Mouse (Mus musculus) ES-Bruce4 (cell line): ENCODE data around the gene Herpud1. TPM values are rescaled to one million over a fixed set of nuclear protein-coding genes. Genes with fewer than 3 reads are reported as not detected.

Source experiments
- H3K27ac ChIP-seq: 2 replicates; pipeline ENCODE4 v1.5.1; 2012; ENCODE audit warnings: low read length, inconsistent platforms; ENCODE audit not compliant: insufficient read depth
- H3K27me3 ChIP-seq: 2 replicates; pipeline ENCODE4 v1.6.1; 2012; ENCODE audit warnings: mild to moderate bottlenecking, low read length, inconsistent platforms; ENCODE audit not compliant: control insufficient read depth, poor library complexity, insufficient read depth, severe bottlenecking
- H3K36me3 ChIP-seq: 2 replicates; pipeline ENCODE4 v1.6.1; 2012; ENCODE audit warnings: inconsistent platforms, mild to moderate bottlenecking, low read length, moderate library complexity; ENCODE audit not compliant: control insufficient read depth, poor library complexity, insufficient read depth, severe bottlenecking
- H3K4me1 ChIP-seq: one replicate; pipeline ENCODE4 v1.8.1; 2011; ENCODE audit warnings: low read length; ENCODE audit not compliant: control insufficient read depth, insufficient read depth
- H3K4me3 ChIP-seq: 2 replicates; pipeline ENCODE4 v1.5.1; 2011; ENCODE audit warnings: low read depth, mild to moderate bottlenecking, low read length
- H3K9ac ChIP-seq: 2 replicates; pipeline ENCODE4 v1.6.1; 2012; ENCODE audit warnings: low read depth, mild to moderate bottlenecking, inconsistent platforms; ENCODE audit not compliant: poor library complexity, severe bottlenecking
- H3K9me3 ChIP-seq: replicated peaks from 2 replicates; pipeline ENCODE4 v1.6.1; 2012; ENCODE audit warnings: mild to moderate bottlenecking, low read length, inconsistent platforms; ENCODE audit not compliant: control insufficient read depth, poor library complexity, insufficient read depth, severe bottlenecking
- CTCF ChIP-seq: IDR thresholded peaks from one replicate; pipeline ENCODE4 v1.8.1; 2011; ENCODE audit warnings: low read depth, low read length
- EP300 ChIP-seq: IDR thresholded peaks from 2 replicates; pipeline ENCODE4 v1.6.1; 2011; ENCODE audit warnings: low read depth, low read length; ENCODE audit not compliant: insufficient read depth
- POLR2A ChIP-seq: IDR thresholded peaks from one replicate; pipeline ENCODE4 v1.8.1; 2011; ENCODE audit warnings: low read length; ENCODE audit not compliant: insufficient read depth
- polyA plus RNA-seq: library from polyadenylated mRNA; stranded (reverse); fragments of >200 nt; gene quantifications from 2 replicates; pipeline ENCODE4 v1.2.4, GENCODE M21; 2011; ENCODE audit warnings: low read depth; ENCODE audit not compliant: missing spikeins, insufficient read depth, insufficient read length

Herpud1 gene
- polyA plus RNA-seq, 1 experiment = 9.4 TPM

DNA sequence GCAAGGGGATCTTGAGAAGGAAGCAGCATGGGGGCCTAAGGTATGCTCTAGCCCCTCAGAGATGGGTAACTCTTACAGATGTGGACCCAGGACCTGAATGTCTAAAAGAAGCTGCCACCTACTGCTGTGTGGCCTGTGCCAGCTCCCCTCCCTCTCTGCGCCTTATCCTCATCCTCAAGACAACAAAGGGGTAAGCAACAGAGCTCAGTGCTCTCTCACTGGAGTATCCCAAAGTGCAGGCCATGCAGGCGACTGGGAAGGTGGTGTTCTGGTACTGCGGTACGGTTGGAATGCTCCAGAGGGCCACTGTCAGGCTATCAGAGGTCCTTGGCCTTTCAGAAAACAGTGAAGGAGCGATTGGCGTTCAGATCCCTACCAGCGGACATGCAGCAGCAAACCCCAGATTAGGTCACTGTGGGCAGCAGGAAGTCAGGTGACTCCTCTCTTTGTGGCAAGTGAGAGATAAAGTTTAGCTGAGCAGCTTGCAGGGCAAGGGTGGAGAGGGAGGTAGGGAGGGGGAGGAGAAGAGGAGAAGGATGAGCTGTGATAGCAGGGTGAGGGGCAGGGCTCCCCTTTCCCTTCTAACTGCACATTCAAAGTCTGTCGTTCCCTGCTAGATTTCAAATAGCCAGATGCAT is 22.3 kb downstream of the Herpud1 start:
- Histone ChIP-seq H3K27me3 (no peaks in the 10 kb centered on the region), H3K27ac (no peak overlapping the region), H3K9ac (no peak overlapping the region), H3K4me3 (no peak overlapping the region), H3K9me3 (no peaks in the 10 kb centered on the region), H3K4me1 (no peaks in the 10 kb centered on the region), H3K36me3 (no peaks in the 10 kb centered on the region)
- TF ChIP-seq POLR2A (no peak), CTCF (no peak), EP300 (no peak)

DNA sequence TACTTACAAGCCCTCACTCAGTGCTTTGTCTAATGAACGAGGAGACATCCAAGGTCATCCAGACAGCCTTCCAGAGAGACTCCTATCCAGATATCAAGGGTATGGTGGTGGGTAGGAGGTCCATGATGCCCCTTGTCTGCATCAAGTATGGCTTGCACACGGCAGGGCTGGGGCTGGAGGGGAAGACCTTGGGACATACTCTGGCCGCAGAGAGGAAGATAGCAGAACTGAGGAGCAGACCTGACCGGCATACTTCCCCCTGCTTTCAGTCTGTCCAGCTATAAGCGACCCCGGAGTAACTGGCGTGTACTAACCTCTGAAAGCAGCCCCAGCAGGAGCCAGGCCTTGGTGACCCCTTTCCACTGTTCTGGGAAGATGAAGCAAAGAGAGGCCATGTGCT is 23.3 kb downstream of the Herpud1 start:
- Histone ChIP-seq H3K27me3 (no peaks in the 10 kb centered on the region), H3K9me3 (no peaks in the 10 kb centered on the region), H3K4me1 (no peaks in the 10 kb centered on the region), H3K9ac (no peak overlapping the region), H3K27ac (no peak overlapping the region), H3K36me3 (no peaks in the 10 kb centered on the region), H3K4me3 (no peak overlapping the region)
- no peak for TF ChIP-seq EP300
- no peak for TF ChIP-seq CTCF
- TF ChIP-seq POLR2A = no peak

DNA sequence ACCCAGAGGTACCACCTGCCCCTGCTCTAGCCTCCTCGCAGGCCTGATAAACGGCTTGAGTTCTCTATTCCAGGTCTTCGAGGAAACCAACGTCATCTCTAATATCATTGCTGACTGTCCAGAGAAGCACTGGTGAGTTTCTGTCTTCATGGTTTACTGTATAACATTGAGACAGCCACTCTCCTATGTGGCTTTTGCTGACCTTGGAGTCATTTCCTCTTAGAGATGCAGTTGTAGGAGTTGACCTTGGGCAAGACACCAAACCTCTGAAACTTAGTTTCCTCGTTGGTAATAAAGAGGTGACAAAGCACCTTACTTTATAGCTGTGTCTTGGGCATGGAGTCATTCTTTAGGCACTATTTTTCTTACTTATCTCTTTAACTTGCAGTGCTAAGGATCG is 26.3 kb downstream of the Herpud1 start:
- no peak overlapping the region for H3K4me3 ChIP-seq
- H3K36me3 ChIP-seq = no peaks in the 10 kb centered on the region
- H3K27me3 ChIP-seq = no peaks in the 10 kb centered on the region
- no peaks in the 10 kb centered on the region for H3K9me3 ChIP-seq
- no peak for TF ChIP-seq POLR2A
- TF ChIP-seq CTCF = no peak
- no peak for TF ChIP-seq EP300
- H3K9ac ChIP-seq = no peak overlapping the region
- no peak overlapping the region for H3K27ac ChIP-seq
- H3K4me1 ChIP-seq = no peaks in the 10 kb centered on the region

DNA sequence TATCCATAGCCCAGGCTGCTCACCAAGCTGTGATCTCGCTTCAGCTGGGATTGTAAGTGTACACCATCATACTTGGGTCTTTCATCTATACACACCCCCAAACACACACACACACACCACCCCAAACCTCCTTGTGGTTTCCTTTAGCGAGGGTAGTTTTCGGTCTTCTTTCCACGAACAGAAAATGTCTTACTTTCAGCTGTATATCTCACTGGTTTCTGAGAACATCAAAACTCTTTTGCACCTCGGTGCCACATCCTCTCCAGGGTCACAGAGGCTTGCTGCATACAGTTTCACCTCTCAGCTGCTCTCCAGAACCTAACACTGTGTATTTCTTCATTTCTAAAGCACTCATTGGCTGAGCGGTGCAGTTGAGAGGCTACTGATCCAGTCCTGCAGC is 27.3 kb downstream of the Herpud1 start:
- Histone ChIP-seq H3K4me3 (no peak overlapping the region), H3K36me3 (no peaks in the 10 kb centered on the region), H3K27ac (no peak overlapping the region), H3K4me1 (no peaks in the 10 kb centered on the region), H3K9me3 (no peaks in the 10 kb centered on the region), H3K27me3 (no peaks in the 10 kb centered on the region), H3K9ac (no peak overlapping the region)
- TF ChIP-seq CTCF (no peak), POLR2A (no peak), EP300 (no peak)

DNA sequence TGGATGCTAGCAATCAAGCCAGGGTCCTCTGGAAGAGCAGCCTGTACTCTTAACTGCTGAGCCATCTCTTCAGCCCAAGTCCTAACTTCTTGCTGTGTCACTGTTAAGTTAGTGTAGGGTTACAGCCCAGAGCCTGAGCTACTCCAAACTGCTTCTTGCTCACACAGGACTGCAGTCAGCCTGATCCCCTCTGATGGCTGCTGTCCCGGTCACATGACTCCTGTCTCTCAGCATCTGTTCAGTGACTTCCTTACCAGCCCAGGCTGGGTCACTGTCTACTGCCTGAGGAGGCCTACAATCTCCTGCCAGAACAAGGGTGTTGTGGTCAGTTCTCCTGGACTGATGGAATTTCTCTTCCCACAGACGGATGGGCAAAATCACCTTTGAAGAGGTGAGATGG is 29.0 kb downstream of the Herpud1 start:
- Histone ChIP-seq H3K27me3 (no peaks in the 10 kb centered on the region), H3K9me3 (no peaks in the 10 kb centered on the region), H3K36me3 (no peaks in the 10 kb centered on the region), H3K9ac (no peak overlapping the region), H3K4me3 (no peak overlapping the region), H3K4me1 (no peaks in the 10 kb centered on the region), H3K27ac (no peak overlapping the region)
- no peak for TF ChIP-seq EP300
- TF ChIP-seq POLR2A = no peak
- no peak for TF ChIP-seq CTCF

DNA sequence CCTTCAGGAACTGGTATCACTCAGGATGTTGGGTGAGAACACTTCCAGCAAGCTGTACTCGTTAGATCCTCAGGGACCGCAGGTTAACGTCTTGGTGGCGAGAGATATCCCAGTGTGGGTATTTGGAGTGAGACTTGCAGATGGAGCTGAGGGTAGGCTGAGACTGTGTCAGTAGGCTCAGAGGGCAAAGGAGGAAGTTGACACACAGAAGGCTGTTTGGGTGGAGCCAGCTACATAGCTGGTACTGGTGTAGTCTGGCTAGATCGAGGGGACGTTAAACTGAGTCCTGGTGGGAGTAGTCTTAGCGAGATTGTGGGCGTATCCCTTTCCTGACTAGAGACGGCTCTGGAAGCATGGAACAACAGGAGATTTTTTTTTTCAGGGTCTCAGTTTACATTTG is 31.8 kb downstream of the Herpud1 start:
- no peaks in the 10 kb centered on the region for H3K36me3 ChIP-seq
- H3K27me3 ChIP-seq = no peaks in the 10 kb centered on the region
- no peak overlapping the region for H3K27ac ChIP-seq
- H3K4me1 ChIP-seq = peaks cover 3% of the 10 kb centered on the region
- no peak overlapping the region for H3K9ac ChIP-seq
- H3K9me3 ChIP-seq = no peaks in the 10 kb centered on the region
- TF ChIP-seq EP300 = no peak
- TF ChIP-seq CTCF = no peak
- no peak for TF ChIP-seq POLR2A
- no peak overlapping the region for H3K4me3 ChIP-seq
